Mouse (Mus musculus): ENCODE measurements around the gene Cd52. TPM values are rescaled to one million over a fixed set of nuclear protein-coding genes. Genes with fewer than 3 reads are reported as not detected.

Cd52 gene
- 1,625 to 1,767 TPM (median 1,711 TPM) in 4 replicates for total RNA-seq (2023; ENCODE audit: inconsistent age)

DNA sequence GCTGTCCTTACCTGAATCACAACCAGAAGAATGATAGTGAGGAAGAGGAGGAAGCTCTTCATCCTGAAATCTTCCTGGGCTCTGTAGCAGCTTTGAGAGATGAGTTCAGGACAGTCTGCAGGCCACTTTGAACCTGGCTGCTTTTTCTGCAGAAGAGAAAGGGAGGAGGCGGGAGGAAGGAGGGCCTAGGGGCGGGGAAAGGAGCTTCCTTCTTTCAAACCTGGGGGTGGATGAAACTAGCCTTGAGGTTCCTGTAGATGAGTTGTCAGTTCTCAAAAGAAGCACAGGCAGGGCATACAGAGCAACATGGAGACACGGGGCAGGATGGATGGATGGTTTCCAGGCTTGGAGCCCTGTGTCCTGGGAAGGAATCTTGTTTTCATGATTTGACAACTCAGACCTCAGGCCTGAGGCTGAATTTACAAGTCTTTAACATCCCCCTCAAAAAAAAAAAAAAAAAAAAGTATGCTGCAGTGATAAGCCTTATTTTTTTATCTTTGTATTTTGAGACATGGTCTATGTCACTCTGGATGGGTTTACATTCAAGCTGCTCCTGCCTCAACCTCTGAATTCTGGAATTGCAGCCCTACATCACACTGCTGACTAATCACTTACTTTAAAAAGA lies at the start of gene Cd52:
TSS of gene Cd52 (minus strand) at position 160 of the 625 bp plus-strand sequence.

DNA sequence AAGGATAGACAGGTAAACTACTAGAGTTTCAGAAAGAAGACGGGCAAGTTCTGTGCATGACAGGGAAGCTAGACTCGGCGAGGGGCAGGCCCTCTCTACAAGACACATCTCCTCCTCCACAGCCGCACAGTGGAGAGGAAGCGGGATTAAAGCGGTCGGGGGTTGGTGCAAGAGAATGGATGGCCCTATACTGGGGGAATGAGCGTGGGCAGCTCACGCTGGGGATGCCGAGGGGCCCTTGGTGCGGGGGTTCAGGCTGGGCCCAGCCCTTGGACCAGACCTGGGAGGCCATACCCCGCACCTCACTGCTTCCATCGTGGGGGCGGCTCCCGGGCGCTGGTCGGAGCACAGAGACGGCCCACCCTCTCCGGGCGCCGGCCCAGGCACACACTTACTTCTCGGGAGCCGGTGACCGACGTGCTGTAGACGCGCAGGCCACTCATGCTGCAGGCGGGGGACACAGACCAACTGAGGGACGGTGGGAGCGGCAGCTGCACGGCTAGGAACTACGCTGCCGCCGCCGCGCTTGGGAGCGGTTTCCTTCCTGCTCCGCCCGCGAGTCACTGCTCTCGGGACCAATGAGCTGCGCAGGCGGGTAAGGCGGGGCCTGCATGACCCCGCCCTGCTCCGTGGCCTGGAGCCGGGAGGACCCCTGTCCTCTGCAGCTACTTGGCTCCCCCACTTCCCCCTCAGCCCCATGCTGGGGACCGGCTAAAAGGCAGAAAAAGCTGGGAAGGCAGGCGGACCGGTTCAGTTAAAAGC lies 33.5 kb upstream of the Cd52 start, which contains the start of gene Sh3bgrl3:
TSS of gene Sh3bgrl3 (minus strand) at position 569 of the 762 bp plus-strand sequence.

DNA sequence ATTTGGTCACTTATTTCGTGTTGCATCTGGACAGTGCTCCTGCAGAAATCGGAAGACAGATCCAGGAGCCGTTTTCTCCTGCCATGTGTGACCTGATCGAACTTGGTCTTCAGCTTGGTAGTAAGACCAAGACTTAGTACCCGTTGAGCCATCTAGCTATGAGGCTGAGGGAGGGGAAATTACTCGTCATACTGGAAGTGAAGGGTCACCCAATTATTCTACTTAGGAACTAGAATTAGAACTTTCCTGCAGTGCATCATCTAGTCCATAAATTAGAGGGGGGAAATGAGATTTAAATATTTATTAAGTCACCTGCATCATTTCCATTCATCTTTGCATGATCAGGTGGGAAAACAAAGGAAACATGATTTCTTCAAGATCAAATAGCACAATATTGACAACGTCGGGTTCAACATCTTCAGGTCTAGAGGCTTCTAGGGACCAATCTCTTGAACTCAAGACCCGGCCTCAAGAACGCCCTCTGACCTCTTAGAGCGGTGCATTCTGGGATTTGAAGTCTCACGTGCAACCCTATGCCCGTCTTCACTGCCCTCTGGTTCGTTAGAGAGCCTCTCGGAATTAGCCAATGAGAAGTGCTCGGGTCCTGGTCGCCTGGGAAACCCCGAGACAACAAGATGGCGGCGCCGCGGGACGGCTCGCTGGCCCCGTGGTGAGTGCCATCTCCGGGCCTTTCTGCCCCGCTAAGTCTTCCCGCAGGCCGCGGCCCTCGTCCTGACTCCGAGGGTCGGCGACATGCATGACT lies 7.3 kb upstream of the Cd52 start, which contains the start of gene Ubxn11:
TSS of gene Ubxn11 (plus strand) at position 592 of the 763 bp plus-strand sequence.

DNA sequence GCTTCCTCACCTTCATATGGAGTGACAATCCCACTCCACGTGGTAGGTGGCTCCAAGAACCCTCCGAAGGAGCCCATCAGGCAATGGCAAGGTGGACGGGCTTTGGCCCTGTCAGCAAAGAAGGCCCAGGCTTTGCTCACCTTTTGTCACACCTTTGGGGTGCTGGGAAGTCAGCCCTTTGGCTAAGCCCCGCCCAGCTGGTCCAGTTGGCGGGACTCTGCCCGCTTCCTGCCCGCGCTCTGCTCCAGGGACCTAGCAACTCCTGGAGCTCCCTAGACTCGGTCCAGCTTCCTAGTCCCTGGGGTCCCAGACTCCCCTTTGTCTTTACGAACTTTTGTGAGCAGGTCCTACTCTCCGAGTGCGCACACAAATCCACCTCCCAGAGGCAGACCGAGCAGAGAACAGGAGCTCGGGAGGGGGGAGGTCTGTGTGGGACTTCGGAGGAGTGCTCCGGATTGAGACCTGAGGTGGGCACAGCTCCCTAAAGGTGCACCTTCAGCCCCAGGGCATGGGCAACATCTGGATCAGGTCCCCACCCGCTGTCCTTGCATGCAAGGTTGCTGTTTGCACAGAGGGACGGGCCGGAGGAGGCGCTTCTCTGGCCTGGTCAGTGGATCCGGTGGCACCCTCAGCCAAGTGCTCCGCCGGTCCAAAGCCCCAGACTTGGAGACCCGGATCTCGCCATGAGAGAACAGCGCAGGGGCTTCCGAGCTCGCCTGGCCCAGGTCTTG lies 34.6 kb downstream of the Cd52 start, which contains the start of gene Crybg2:
TSS of gene Crybg2 (plus strand) at position 681 of the 731 bp plus-strand sequence.

DNA sequence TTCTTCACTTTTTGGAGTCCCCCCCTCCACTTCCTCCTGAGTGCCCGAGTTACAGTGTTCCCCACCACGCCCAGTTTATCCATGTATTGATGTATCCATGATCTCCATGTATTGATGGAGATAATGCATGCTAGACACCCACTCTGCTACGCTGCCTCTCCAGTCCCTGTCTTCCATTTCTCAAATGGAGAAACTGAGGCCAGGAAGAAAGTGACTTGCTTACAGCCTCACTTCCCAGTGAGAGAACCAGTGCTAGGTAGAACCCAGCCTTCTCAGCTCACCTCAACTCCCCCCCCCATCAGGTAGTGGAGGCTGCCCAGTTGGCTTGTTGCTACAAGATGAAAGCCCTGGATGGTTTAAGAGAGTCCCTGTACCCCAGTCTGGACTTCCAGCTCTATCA lies 41.3 kb downstream of the Cd52 start, which contains the start of gene Zfp683:
TSS of gene Zfp683 (plus strand) at position 301 of the 400 bp plus-strand sequence.

Other genes starting within 250 kb of the Cd52 start
- 74.4 to 85.0 TPM (median 84.4 TPM) in 4 replicates for gene Rps6ka1, start 207.3 kb downstream of the Cd52 start, total RNA-seq (2023; ENCODE audit: inconsistent age)
- 309 to 333 TPM (median 320 TPM) in 4 replicates for gene Hmgn2, start 126.4 kb downstream of the Cd52 start, total RNA-seq (2023; ENCODE audit: inconsistent age)
- 28.5 to 32.2 TPM (median 30.8 TPM) in 4 replicates for gene Dhdds, start 94.2 kb downstream of the Cd52 start, total RNA-seq (2023; ENCODE audit: inconsistent age)
- not detected in 4 replicates for gene Lin28a, start 76.2 kb downstream of the Cd52 start, total RNA-seq (2023; ENCODE audit: inconsistent age)
- not detected in 4 replicates for gene Zfp683, start 41.2 kb downstream of the Cd52 start, total RNA-seq (2023; ENCODE audit: inconsistent age)
- gene Crybg2, start 34.3 kb downstream of the Cd52 start, total RNA-seq (2023; ENCODE audit: inconsistent age), result 6.7 to 12.6 TPM (median 7.7 TPM) in 4 replicates
- gene Ubxn11, start 7.5 kb upstream of the Cd52 start, total RNA-seq (2023; ENCODE audit: inconsistent age), result 35.8 to 45.0 TPM (median 39.9 TPM) in 4 replicates
- 636 to 680 TPM (median 661 TPM) in 4 replicates for gene Sh3bgrl3, start 33.7 kb upstream of the Cd52 start, total RNA-seq (2023; ENCODE audit: inconsistent age)
- 13.8 to 21.8 TPM (median 16.7 TPM) in 4 replicates for gene Cep85, start 92.0 kb upstream of the Cd52 start, total RNA-seq (2023; ENCODE audit: inconsistent age)
- gene Gm7534, start 107.9 kb upstream of the Cd52 start, total RNA-seq (2023; ENCODE audit: inconsistent age), result not detected in 4 replicates
- not detected in 4 replicates for gene Catsper4, start 132.3 kb upstream of the Cd52 start, total RNA-seq (2023; ENCODE audit: inconsistent age)
- 0.39 to 0.55 TPM in 2 of 4 replicates, not detected in the others for gene Cnksr1, start 143.3 kb upstream of the Cd52 start, total RNA-seq (2023; ENCODE audit: inconsistent age)
- gene E130218I03Rik, start 148.6 kb upstream of the Cd52 start, total RNA-seq (2023; ENCODE audit: inconsistent age), result not detected in 4 replicates
- gene Zfp593, start 150.5 kb upstream of the Cd52 start, total RNA-seq (2023; ENCODE audit: inconsistent age), result 22.7 to 29.6 TPM (median 23.6 TPM) in 4 replicates
- not detected in 4 replicates for gene Gm30191, start 151.9 kb upstream of the Cd52 start, total RNA-seq (2023; ENCODE audit: inconsistent age)
- not detected in 4 replicates for gene Grrp1, start 159.0 kb upstream of the Cd52 start, total RNA-seq (2023; ENCODE audit: inconsistent age)
- gene Pdik1l, start 192.8 kb upstream of the Cd52 start, total RNA-seq (2023; ENCODE audit: inconsistent age), result 10.3 to 15.7 TPM (median 11.6 TPM) in 4 replicates
- gene Trim63, start 220.0 kb upstream of the Cd52 start, total RNA-seq (2023; ENCODE audit: inconsistent age), result not detected in 4 replicates
- not detected in 4 replicates for gene Slc30a2, start 248.1 kb upstream of the Cd52 start, total RNA-seq (2023; ENCODE audit: inconsistent age)

All from B cell, adult (primary cell).